Mouse (Mus musculus) midbrain, embryonic 16.5 days (tissue): ENCODE measurements around the gene Atp10b. TPM values are rescaled to one million over a fixed set of nuclear protein-coding genes. Genes with fewer than 3 reads are reported as not detected.

Experiments used
- ATAC-seq: fragments of 200-750 bp; cut with Nextera tagmentation; 2 replicates; pipeline ENCODE4 v1.8.0; 2017; ENCODE audit warnings: moderate TSS enrichment
- H3K27ac ChIP-seq: fragments of 300-500 bp; sonication (generic); 2 replicates; pipeline ENCODE4 v1.5.1; 2014; ENCODE audit warnings: mild to moderate bottlenecking, low read length, mixed read lengths
- H3K27me3 ChIP-seq: fragments of 300-500 bp; sonication (generic); 2 replicates; pipeline ENCODE4 v1.6.1; 2014; ENCODE audit warnings: low read depth, low read length, mixed read lengths; ENCODE audit not compliant: control insufficient read depth, insufficient read depth
- H3K36me3 ChIP-seq: fragments of 300-500 bp; sonication (generic); 2 replicates; pipeline ENCODE4 v1.6.1; 2014; ENCODE audit warnings: mild to moderate bottlenecking, low read length, moderate library complexity, mixed read lengths; ENCODE audit not compliant: control insufficient read depth, insufficient read depth
- H3K4me1 ChIP-seq: fragments of 300-500 bp; sonication (generic); 2 replicates; pipeline ENCODE4 v1.6.1; 2014; ENCODE audit warnings: mild to moderate bottlenecking, low read length, mixed read lengths; ENCODE audit not compliant: control insufficient read depth, insufficient read depth
- H3K4me2 ChIP-seq: fragments of 300-500 bp; sonication (generic); 2 replicates; pipeline ENCODE4 v1.6.1; 2014; ENCODE audit warnings: mild to moderate bottlenecking, low read length, mixed read lengths
- H3K4me3 ChIP-seq: fragments of 300-500 bp; sonication (generic); 2 replicates; pipeline ENCODE4 v1.5.1; 2014; ENCODE audit warnings: low read depth, mild to moderate bottlenecking, low read length, moderate library complexity, mixed read lengths
- H3K9ac ChIP-seq: fragments of 300-500 bp; sonication (generic); 2 replicates; pipeline ENCODE4 v1.6.1; 2014; ENCODE audit warnings: low read depth, low read length, mixed read lengths
- H3K9me3 ChIP-seq: fragments of 300-500 bp; sonication (generic); replicated peaks from 2 replicates; pipeline ENCODE4 v1.6.1; 2014; ENCODE audit warnings: mild to moderate bottlenecking, low read length, mixed read lengths; ENCODE audit not compliant: control insufficient read depth, poor library complexity, severe bottlenecking
- WGBS: fragments of 180-500 bp; shearing (Covaris S2); extraction: QIAGEN DNeasy Blood & Tissue Kit; methylation state at CpG from one replicate; pipeline ENCODE4 v1.1.7; 2014; 5-methylcytosine and 5-hydroxymethylcytosine counted together
- polyA plus RNA-seq: library from polyadenylated mRNA; unstranded; fragments of >200 nt; fragmentation: Nextera tagmentation; extraction: Ambion mirVana; gene quantifications from 2 replicates; pipeline ENCODE4 v1.2.1, GENCODE M21; 2015

The Atp10b gene
- polyA plus RNA-seq, 1 experiment from 2014 or later: 0.28 TPM

- H3K36me3 ChIP-seq: no peaks in the 10 kb centered on the region
- H3K4me3 ChIP-seq: no peak overlapping the region
- H3K9ac ChIP-seq: no peak overlapping the region
- peak; percentile 85 for ATAC-seq
- H3K9me3 ChIP-seq: no peaks in the 10 kb centered on the region
- H3K4me2 ChIP-seq: no peak overlapping the region
- H3K4me1 ChIP-seq: peaks cover 7% of the 10 kb centered on the region; the same call in 1 of the 2 replicates
- 38% methylated on average over 4 of the region's 4 CpGs for WGBS
- H3K27ac ChIP-seq: peak overlapping the region; percentile 11; the same call in 1 of the 2 replicates
- H3K27me3 ChIP-seq: no peaks in the 10 kb centered on the region
These were observed 67.3 kb downstream of the Atp10b start for GRCm38 (mm10) chr11:43217021-43217420.

GRCm38 (mm10) chr11:43230231-43230630 lies 80.6 kb downstream of the Atp10b start:
- Histone ChIP-seq H3K4me2 (no peak overlapping the region), H3K9ac (no peak overlapping the region), H3K27me3 (no peaks in the 10 kb centered on the region), H3K27ac (no peak overlapping the region), H3K9me3 (no peaks in the 10 kb centered on the region), H3K4me3 (no peak overlapping the region), H3K4me1 (peaks cover 3% of the 10 kb centered on the region), H3K36me3 (no peaks in the 10 kb centered on the region)
- no peak for ATAC-seq
- 96% methylated on average over 6 of the region's 6 CpGs for WGBS

GRCm38 (mm10) chr11:43232073-43232472 lies 82.4 kb downstream of the Atp10b start:
- Histone ChIP-seq H3K9me3 (no peaks in the 10 kb centered on the region), H3K27ac (0 out of 2 replicates have a peak overlapping the region, but pooled peaks have one; percentile 20), H3K36me3 (no peaks in the 10 kb centered on the region), H3K4me3 (no peak overlapping the region), H3K4me1 (peaks cover 7% of the 10 kb centered on the region), H3K4me2 (no peak overlapping the region; the same call in 1 of the 2 replicates), H3K27me3 (no peaks in the 10 kb centered on the region), H3K9ac (no peak overlapping the region)
- WGBS: 31% methylated on average over 7 of the region's 7 CpGs
- ATAC-seq: peak; percentile 71; the same call in 1 of the 2 replicates

GRCm38 (mm10) chr11:43236360-43237039 lies 86.8 kb downstream of the Atp10b start:
- H3K36me3 ChIP-seq: no peaks in the 10 kb centered on the region
- H3K9ac ChIP-seq: no peak overlapping the region
- no peak overlapping the region for H3K4me3 ChIP-seq
- no peak overlapping the region for H3K27ac ChIP-seq
- peak; percentile 56; the same call in 1 of the 2 replicates for ATAC-seq
- H3K27me3 ChIP-seq: no peaks in the 10 kb centered on the region
- 60% methylated on average over 8 of the region's 8 CpGs for WGBS
- H3K4me1 ChIP-seq: peaks cover 7% of the 10 kb centered on the region
- H3K4me2 ChIP-seq: peak overlapping the region; percentile 19; the same call in 1 of the 2 replicates
- no peaks in the 10 kb centered on the region for H3K9me3 ChIP-seq

GRCm38 (mm10) chr11:43239804-43240203 lies 90.1 kb downstream of the Atp10b start:
- H3K27ac ChIP-seq: no peak overlapping the region
- 91% methylated on average over 8 of the region's 8 CpGs for WGBS
- H3K4me3 ChIP-seq: no peak overlapping the region
- no peaks in the 10 kb centered on the region for H3K36me3 ChIP-seq
- H3K27me3 ChIP-seq: no peaks in the 10 kb centered on the region
- no peak overlapping the region for H3K9ac ChIP-seq
- no peak overlapping the region for H3K4me2 ChIP-seq
- H3K4me1 ChIP-seq: 0 out of 2 replicates have a peak, but pooled peaks cover 3% of the 10 kb centered on the region
- H3K9me3 ChIP-seq: no peaks in the 10 kb centered on the region
- ATAC-seq: no peak

- WGBS: 32% methylated on average over 6 of the region's 6 CpGs
- Histone ChIP-seq H3K9me3 (no peaks in the 10 kb centered on the region), H3K27me3 (no peaks in the 10 kb centered on the region), H3K4me1 (no peaks in the 10 kb centered on the region), H3K36me3 (no peaks in the 10 kb centered on the region), H3K4me2 (no peak overlapping the region), H3K4me3 (no peak overlapping the region), H3K9ac (no peak overlapping the region), H3K27ac (no peak overlapping the region)
- ATAC-seq: no peak
These were observed 103.4 kb downstream of the Atp10b start for GRCm38 (mm10) chr11:43253034-43253433.

GRCm38 (mm10) chr11:43255262-43255661 lies 105.6 kb downstream of the Atp10b start:
- Histone ChIP-seq H3K9me3 (no peaks in the 10 kb centered on the region), H3K27ac (no peak overlapping the region), H3K27me3 (no peaks in the 10 kb centered on the region), H3K4me2 (no peak overlapping the region), H3K4me3 (no peak overlapping the region), H3K4me1 (no peaks in the 10 kb centered on the region), H3K36me3 (no peaks in the 10 kb centered on the region), H3K9ac (no peak overlapping the region)
- 84% methylated on average over 4 of the region's 4 CpGs for WGBS
- no peak for ATAC-seq

- H3K27ac ChIP-seq: no peak overlapping the region
- H3K9me3 ChIP-seq: no peaks in the 10 kb centered on the region
- no peaks in the 10 kb centered on the region for H3K4me1 ChIP-seq
- 72% methylated on average over 3 of the region's 3 CpGs for WGBS
- no peaks in the 10 kb centered on the region for H3K36me3 ChIP-seq
- ATAC-seq: no peak
- H3K9ac ChIP-seq: no peak overlapping the region
- H3K27me3 ChIP-seq: no peaks in the 10 kb centered on the region
- no peak overlapping the region for H3K4me3 ChIP-seq
- no peak overlapping the region for H3K4me2 ChIP-seq
These were observed 107.6 kb downstream of the Atp10b start for GRCm38 (mm10) chr11:43257291-43257690.

GRCm38 (mm10) chr11:43257781-43258180 lies 108.1 kb downstream of the Atp10b start:
- no peaks in the 10 kb centered on the region for H3K27me3 ChIP-seq
- no peaks in the 10 kb centered on the region for H3K4me1 ChIP-seq
- ATAC-seq: no peak
- no peaks in the 10 kb centered on the region for H3K9me3 ChIP-seq
- no peak overlapping the region for H3K4me3 ChIP-seq
- 87% methylated on average over 7 of the region's 7 CpGs for WGBS
- no peak overlapping the region for H3K27ac ChIP-seq
- H3K36me3 ChIP-seq: no peaks in the 10 kb centered on the region
- H3K9ac ChIP-seq: no peak overlapping the region
- no peak overlapping the region for H3K4me2 ChIP-seq
